ENCODE assay signal across 16 mouse cellular contexts in the genomic region with DNA sequence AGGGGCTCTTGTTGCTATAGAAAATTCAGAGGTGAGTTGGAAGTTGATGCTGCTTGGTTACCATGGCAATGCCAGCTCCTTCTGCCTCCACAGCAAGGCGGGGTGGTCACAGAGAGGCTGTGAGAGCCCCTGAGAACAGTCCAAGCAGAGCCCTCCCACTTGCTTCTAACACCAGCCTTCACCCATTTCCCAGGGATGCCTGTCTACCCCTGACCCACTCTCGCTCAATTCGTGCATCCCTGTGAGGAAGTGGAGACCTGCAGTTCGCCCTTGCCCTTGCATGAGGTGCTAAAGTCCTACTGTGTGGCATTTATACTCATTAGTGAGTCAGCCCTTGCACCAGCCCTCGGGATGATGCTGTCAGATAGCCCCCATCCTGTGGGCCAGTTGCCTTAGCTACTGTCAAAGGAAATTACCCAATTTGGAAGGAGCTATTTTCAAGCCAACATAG.
DNase-seq lines count a peak whose midpoint lies in the region; ATAC-seq and TF ChIP-seq lines count a peak whose summit lies in the region.
"Had no signal": no experiment of that assay in that cellular context is flagged by ENCODE, and none has a peak within 500 bp of the region (broad histone marks: within the 10 kb centered on the region; RNA-seq: fewer than 3 reads in every experiment).

No protein-coding gene starts in this region.

- no peak overlapping the region for H3K4me3 ChIP-seq in hindbrain, embryonic 12.5 days
- H3K4me3 ChIP-seq in midbrain, embryonic 15.5 days = no peak overlapping the region
- no peak overlapping the region for H3K4me3 ChIP-seq in kidney, adult 2 months (ENCODE audit: insufficient read depth, low read depth, low read length)
- no peak overlapping the region for H3K4me3 ChIP-seq in kidney, embryonic 14.5 days (ENCODE audit: low read length)
- H3K4me3 ChIP-seq: embryonic facial prominence, embryonic 13.5 days; heart, embryonic 15.5 days; limb, embryonic 12.5 days; myocyte had no signal

- no peak for TF ChIP-seq CTCF in kidney, adult 2 months (conservative IDR thresholded peaks at IDR 0.05; ENCODE audit: insufficient read depth, insufficient read length, low read depth, low read length)

- peak; percentile 45 to 75 for DNase-seq in left cerebral cortex, adult 8-10 months (ENCODE audit: low spot score in 2 of 2)
- DNase-seq in left cerebral cortex, adult 11 months (ENCODE audit: low spot score) = no peak
- peak; percentile 71 for DNase-seq in telencephalon, adult 2 months (ENCODE audit: low read depth, low spot score)
- DNase-seq in kidney, adult 2 months = no peak
- no peak for DNase-seq in lung, postnatal 4 days
- DNase-seq: adrenal gland, postnatal 10 days; cerebellum, adult 18-20 months; lung, embryonic 14.5 days; thymus, adult 2 months had no signal

- H3K9ac ChIP-seq in hindbrain, embryonic 12.5 days = no peak overlapping the region
- no peak overlapping the region for H3K9ac ChIP-seq in midbrain, embryonic 15.5 days
- H3K9ac ChIP-seq in kidney, embryonic 14.5 days (ENCODE audit: low read depth, low read length) = no peak overlapping the region
- H3K9ac ChIP-seq: embryonic facial prominence, embryonic 13.5 days; heart, embryonic 15.5 days; limb, embryonic 12.5 days; lung, embryonic 14.5 days had no signal

- H3K4me1 ChIP-seq in hindbrain, embryonic 12.5 days = peaks cover 14% of the 10 kb centered on the region
- H3K4me1 ChIP-seq in midbrain, embryonic 15.5 days = peaks cover 24% of the 10 kb centered on the region
- H3K4me1 ChIP-seq in kidney, adult 2 months (ENCODE audit: control insufficient read depth, insufficient read depth, low read length) = peaks cover 4% of the 10 kb centered on the region; the same call in 1 of the 2 replicates
- H3K4me1 ChIP-seq in kidney, embryonic 14.5 days (ENCODE audit: control insufficient read depth, insufficient read depth, low read length) = 0 out of 2 replicates have a peak, but pooled peaks cover 3% of the 10 kb centered on the region
- H3K4me1 ChIP-seq: embryonic facial prominence, embryonic 13.5 days; heart, embryonic 15.5 days had no signal

- peak; percentile 74 for ATAC-seq in hindbrain, embryonic 12.5 days (ENCODE audit: low FRiP score)
- peak; percentile 90 for ATAC-seq in midbrain, embryonic 15.5 days (replicated peaks)
- no peak for ATAC-seq in kidney, embryonic 14.5 days (ENCODE audit: low FRiP score, low TSS enrichment)

- H3K4me2 ChIP-seq in hindbrain, embryonic 12.5 days (replicated peaks) = no peak overlapping the region
- H3K4me2 ChIP-seq in midbrain, embryonic 15.5 days = no peak overlapping the region
- no peak overlapping the region for H3K4me2 ChIP-seq in kidney, embryonic 14.5 days (replicated peaks; ENCODE audit: low read depth, low read length)
- H3K4me2 ChIP-seq: embryonic facial prominence, embryonic 13.5 days; heart, embryonic 15.5 days; limb, embryonic 12.5 days; lung, embryonic 14.5 days had no signal

- TF ChIP-seq POLR2A in kidney, adult 2 months (IDR thresholded peaks at IDR 0.05; ENCODE audit: low read depth, low read length) = no peak

- no peaks in the 10 kb centered on the region for H3K27me3 ChIP-seq in hindbrain, embryonic 12.5 days
- H3K27me3 ChIP-seq in midbrain, embryonic 15.5 days (replicated peaks) = no peaks in the 10 kb centered on the region
- no peaks in the 10 kb centered on the region for H3K27me3 ChIP-seq in kidney, adult 2 months (replicated peaks; ENCODE audit: control insufficient read depth, insufficient read depth, low read length)
- H3K27me3 ChIP-seq in kidney, embryonic 14.5 days (ENCODE audit: control insufficient read depth, insufficient read depth, low read length) = no peaks in the 10 kb centered on the region
- H3K27me3 ChIP-seq: embryonic facial prominence, embryonic 13.5 days; heart, embryonic 15.5 days; limb, embryonic 12.5 days had no signal

- H3K9me3 ChIP-seq in hindbrain, embryonic 12.5 days (replicated peaks) = no peaks in the 10 kb centered on the region
- H3K9me3 ChIP-seq in midbrain, embryonic 15.5 days = no peaks in the 10 kb centered on the region
- H3K9me3 ChIP-seq in kidney, embryonic 14.5 days (ENCODE audit: control insufficient read depth, low read length) = no peaks in the 10 kb centered on the region
- H3K9me3 ChIP-seq: embryonic facial prominence, embryonic 13.5 days; heart, embryonic 15.5 days; limb, embryonic 12.5 days had no signal

- 49% methylated on average over 5 of the region's 5 CpGs for WGBS in hindbrain, embryonic 12.5 days
- 43% methylated on average over 5 of the region's 5 CpGs for WGBS in midbrain, embryonic 15.5 days
- WGBS in kidney, adult 2 months = 73% methylated on average over 5 of the region's 5 CpGs
- WGBS in kidney, embryonic 14.5 days = 38% methylated on average over 5 of the region's 5 CpGs

- H3K36me3 ChIP-seq in hindbrain, embryonic 12.5 days = no peaks in the 10 kb centered on the region
- no peaks in the 10 kb centered on the region for H3K36me3 ChIP-seq in midbrain, embryonic 15.5 days (replicated peaks)
- no peaks in the 10 kb centered on the region for H3K36me3 ChIP-seq in kidney, adult 2 months (ENCODE audit: control insufficient read depth, insufficient read depth, low read length)
- no peaks in the 10 kb centered on the region for H3K36me3 ChIP-seq in kidney, embryonic 14.5 days (ENCODE audit: control insufficient read depth, insufficient read depth, low read length)
- H3K36me3 ChIP-seq: embryonic facial prominence, embryonic 13.5 days; heart, embryonic 15.5 days; limb, embryonic 12.5 days had no signal

- no peak overlapping the region for H3K27ac ChIP-seq in hindbrain, embryonic 12.5 days
- H3K27ac ChIP-seq in midbrain, embryonic 15.5 days = peak overlapping the region; percentile 84
- H3K27ac ChIP-seq in kidney, adult 2 months (ENCODE audit: insufficient read depth, low read depth, low read length) = no peak overlapping the region
- H3K27ac ChIP-seq in kidney, embryonic 14.5 days (ENCODE audit: low read depth, low read length) = no peak overlapping the region
- H3K27ac ChIP-seq: embryonic facial prominence, embryonic 13.5 days; heart, embryonic 15.5 days; limb, embryonic 12.5 days had no signal

Comparison
In these comparisons a context has a peak if more than half of its experiments do, and no peak if none do; other contexts are left out.
1. DNase-seq: peak in left cerebral cortex, adult 8-10 months (2 of 2) and telencephalon, adult 2 months (single experiment); none in left cerebral cortex, adult 11 months (single experiment), kidney, adult 2 months (single experiment) and lung, postnatal 4 days (0 of 2).